8 mouse cellular contexts compared by ENCODE assay signal in genomic region chr2:38512308-38513182, GRCm38 (mm10). TPM values are rescaled to one million over a fixed set of nuclear protein-coding genes. Genes with fewer than 3 reads are reported as not detected.
DNase-seq lines count a peak whose midpoint lies in the region; ATAC-seq lines count a peak whose summit lies in the region.

No protein-coding gene starts in this region.

- no peaks in the 10 kb centered on the region for H3K27me3 ChIP-seq in kidney, embryonic 14.5 days (ENCODE audit: control insufficient read depth, insufficient read depth, low read length)
- no peaks in the 10 kb centered on the region for H3K27me3 ChIP-seq in stomach, embryonic 16.5 days (ENCODE audit: control insufficient read depth, insufficient read depth, low read length)

- peak overlapping the region; percentile 92 for H3K9ac ChIP-seq in kidney, embryonic 14.5 days (ENCODE audit: low read depth, low read length)
- H3K9ac ChIP-seq in stomach, embryonic 16.5 days (ENCODE audit: low read length) = peak overlapping the region; percentile 95

- H3K36me3 ChIP-seq in kidney, embryonic 14.5 days (ENCODE audit: control insufficient read depth, insufficient read depth, low read length) = no peaks in the 10 kb centered on the region
- H3K36me3 ChIP-seq in stomach, embryonic 16.5 days (ENCODE audit: control insufficient read depth, insufficient read depth, low read length) = no peaks in the 10 kb centered on the region

- H3K4me3 ChIP-seq in brown adipose tissue, adult 24 weeks (ENCODE audit: insufficient read depth, low read depth, low read length) = peak overlapping the region; percentile 92
- H3K4me3 ChIP-seq in kidney, embryonic 14.5 days (ENCODE audit: low read length) = peak overlapping the region; percentile 77
- H3K4me3 ChIP-seq in stomach, embryonic 16.5 days (replicated peaks; ENCODE audit: low read length) = peak overlapping the region; percentile 77

- peak; percentile 19 for DNase-seq in kidney, adult 11 months
- DNase-seq in kidney, adult 8-10 months = no peak
- DNase-seq in heart, adult 9 months (ENCODE audit: low spot score in 2 of 2) = peak; percentile 65 to 68
- peak; percentile 81 for DNase-seq in lung, postnatal 10 days
- no peak for DNase-seq in spleen, postnatal 10 days (ENCODE audit: low spot score in 2 of 2)

- 11% methylated on average over 16 of the region's 16 CpGs for WGBS in kidney, embryonic 14.5 days
- 4% methylated on average over 16 of the region's 16 CpGs for WGBS in stomach, embryonic 16.5 days

- H3K27ac ChIP-seq in brown adipose tissue, adult 24 weeks (replicated peaks; ENCODE audit: low read depth, low read length) = peak overlapping the region; percentile 96
- H3K27ac ChIP-seq in kidney, embryonic 14.5 days (ENCODE audit: low read depth, low read length) = peak overlapping the region; percentile 89
- peak overlapping the region; percentile 97 for H3K27ac ChIP-seq in stomach, embryonic 16.5 days (ENCODE audit: low read length)

- ATAC-seq in kidney, embryonic 14.5 days (ENCODE audit: low FRiP score, low TSS enrichment) = no peak; the same call in 1 of the 2 replicates
- peak; percentile 61; the same call in 1 of the 2 replicates for ATAC-seq in stomach, embryonic 16.5 days (ENCODE audit: insufficient read depth, low FRiP score)

- peaks cover 46% of the 10 kb centered on the region for H3K4me1 ChIP-seq in brown adipose tissue, adult 24 weeks (ENCODE audit: control insufficient read depth, insufficient read depth, insufficient read length, low read length)
- H3K4me1 ChIP-seq in kidney, embryonic 14.5 days (ENCODE audit: control insufficient read depth, insufficient read depth, low read length) = peaks cover 32% of the 10 kb centered on the region
- H3K4me1 ChIP-seq in stomach, embryonic 16.5 days (ENCODE audit: control insufficient read depth, insufficient read depth, low read length) = peaks cover 31% of the 10 kb centered on the region

- peak overlapping the region; percentile 73 for H3K4me2 ChIP-seq in kidney, embryonic 14.5 days (replicated peaks; ENCODE audit: low read depth, low read length)
- H3K4me2 ChIP-seq in stomach, embryonic 16.5 days (ENCODE audit: low read depth, low read length) = peak overlapping the region; percentile 73

- no peaks in the 10 kb centered on the region for H3K9me3 ChIP-seq in kidney, embryonic 14.5 days (ENCODE audit: control insufficient read depth, low read length)
- no peaks in the 10 kb centered on the region for H3K9me3 ChIP-seq in stomach, embryonic 16.5 days (replicated peaks; ENCODE audit: control insufficient read depth, low read length)

RNA-seq across cellular contexts. Expression of gene Nek6, which starts 1.1 kb away (rescaled TPM):
- 8.5 and 15.7 TPM in 2 replicates for polyA plus RNA-seq in brown adipose tissue, adult 24 weeks (2012; ENCODE audit: insufficient read depth, insufficient read length, missing spikeins)
- polyA plus RNA-seq in kidney, embryonic 14.5 days (2014; fragmentation: Nextera tagmentation; extraction: Ambion mirVana) = 56.9 and 75.9 TPM in 2 replicates
- 111 and 122 TPM in 2 replicates for polyA plus RNA-seq in stomach, embryonic 16.5 days (2015; fragmentation: Nextera tagmentation; extraction: Ambion mirVana)

Comparison
In these comparisons a context has a peak if more than half of its experiments do, and no peak if none do; other contexts are left out.
1. DNase-seq: peak in kidney, adult 11 months (single experiment), heart, adult 9 months (2 of 2) and lung, postnatal 10 days (single experiment); none in kidney, adult 8-10 months (0 of 2) and spleen, postnatal 10 days (0 of 2).
2. Peak in every context shown above with its lines, with median percentiles within 50 percentile points of each other: H3K27ac ChIP-seq and H3K4me3 ChIP-seq.